Mouse (Mus musculus) hindbrain, embryonic 13.5 days (tissue): ENCODE measurements at regions not wholly inside any gene's neighbourhood (a gene's known extent, or its start where the extent isn't known, plus 50 kb on each side); places are given as distances from the start of the nearest gene placed in this dataset.
"Not testable (repeated sequence)": the region's sequence is repeated elsewhere in the genome, so short reads cannot be mapped to it uniquely, and the experiment has no call there.

Experiments
- ATAC-seq: fragments of 200-750 bp; cut with Nextera tagmentation; 2 replicates; pipeline ENCODE4 v1.8.0; 2017; ENCODE audit warnings: moderate TSS enrichment; ENCODE audit not compliant: low FRiP score
- H3K27ac ChIP-seq: fragments of 300-500 bp; sonication (generic); 2 replicates; pipeline ENCODE4 v1.5.1; 2015; ENCODE audit warnings: inconsistent platforms, mild to moderate bottlenecking, moderate library complexity
- H3K27me3 ChIP-seq: fragments of 300-500 bp; sonication (generic); 2 replicates; pipeline ENCODE4 v1.6.1; 2015; ENCODE audit warnings: mild to moderate bottlenecking, inconsistent platforms
- H3K36me3 ChIP-seq: fragments of 300-500 bp; sonication (generic); 2 replicates; pipeline ENCODE4 v1.6.1; 2015; ENCODE audit warnings: mild to moderate bottlenecking, inconsistent platforms
- H3K4me1 ChIP-seq: fragments of 300-500 bp; sonication (generic); replicated peaks from 2 replicates; pipeline ENCODE4 v1.6.1; 2015; ENCODE audit warnings: inconsistent platforms
- H3K4me2 ChIP-seq: fragments of 300-500 bp; sonication (generic); 2 replicates; pipeline ENCODE4 v1.6.1; 2015; ENCODE audit warnings: inconsistent platforms, mild to moderate bottlenecking, moderate library complexity
- H3K4me3 ChIP-seq: fragments of 300-500 bp; sonication (generic); 2 replicates; pipeline ENCODE4 v1.5.1; 2015; ENCODE audit warnings: mild to moderate bottlenecking, inconsistent platforms
- H3K9ac ChIP-seq: fragments of 300-500 bp; sonication (generic); 2 replicates; pipeline ENCODE4 v1.6.1; 2015; ENCODE audit warnings: mild to moderate bottlenecking, inconsistent platforms
- H3K9me3 ChIP-seq: fragments of 300-500 bp; sonication (generic); 2 replicates; pipeline ENCODE4 v1.6.1; 2016; ENCODE audit warnings: inconsistent platforms
- WGBS: fragments of 180-500 bp; shearing (Covaris S2); methylation state at CpG from one replicate; pipeline ENCODE4 v1.1.7; 2015; 5-methylcytosine and 5-hydroxymethylcytosine counted together

DNA sequence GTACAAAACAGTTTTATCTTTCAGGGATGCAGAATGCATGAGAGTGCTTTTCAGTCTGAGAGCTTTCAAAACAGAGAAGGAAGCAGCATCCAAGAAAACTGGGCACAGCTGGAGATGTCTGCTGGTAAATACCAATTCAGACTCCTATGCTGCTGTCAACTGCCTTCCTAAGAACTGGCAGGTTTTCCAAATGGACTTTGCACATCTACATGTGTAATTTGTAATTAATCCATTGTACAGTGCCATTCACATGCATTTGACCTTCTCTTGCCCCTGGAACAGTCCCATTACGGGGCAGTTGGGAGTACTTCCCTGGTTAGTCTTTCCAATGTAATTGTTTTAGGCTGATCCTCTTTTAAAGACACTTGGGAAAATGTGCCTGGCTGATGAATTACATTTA is 181.3 kb upstream of the Pfkp start:
- WGBS, result 35% methylated on average over 1 of the region's 1 CpGs
- H3K27ac ChIP-seq, result no peak overlapping the region
- H3K9me3 ChIP-seq, result no peaks in the 10 kb centered on the region
- no peaks in the 10 kb centered on the region for H3K36me3 ChIP-seq
- H3K4me2 ChIP-seq, result no peak overlapping the region
- ATAC-seq, result 0 out of 2 replicates have a peak, but pooled peaks have one; percentile 39
- no peaks in the 10 kb centered on the region for H3K27me3 ChIP-seq
- H3K4me1 ChIP-seq, result no peaks in the 10 kb centered on the region
- no peak overlapping the region for H3K4me3 ChIP-seq
- H3K9ac ChIP-seq, result no peak overlapping the region

DNA sequence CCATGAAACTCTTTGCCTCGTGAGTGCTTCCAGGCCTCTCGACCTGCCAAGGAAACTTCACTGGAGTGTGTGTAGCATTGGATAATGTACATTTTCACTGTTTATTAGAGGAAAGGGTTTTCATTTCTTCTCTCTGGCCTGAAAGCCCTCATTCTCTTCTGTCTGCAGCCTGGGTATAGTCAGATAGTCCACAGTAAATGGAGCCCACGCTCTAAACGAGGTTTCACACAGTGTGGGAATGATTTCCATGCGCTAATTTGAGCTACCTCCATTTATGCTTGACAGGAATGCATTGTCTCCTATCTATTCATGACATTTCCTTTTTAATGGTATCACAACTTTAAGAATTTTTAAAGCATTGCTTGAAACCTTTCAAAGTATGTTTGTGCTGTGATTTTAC is 180.8 kb upstream of the Pfkp start:
- no peak for ATAC-seq
- H3K9me3 ChIP-seq, result no peaks in the 10 kb centered on the region
- no peaks in the 10 kb centered on the region for H3K36me3 ChIP-seq
- no peak overlapping the region for H3K4me2 ChIP-seq
- no peak overlapping the region for H3K9ac ChIP-seq
- no peaks in the 10 kb centered on the region for H3K4me1 ChIP-seq
- H3K27ac ChIP-seq, result no peak overlapping the region
- no peaks in the 10 kb centered on the region for H3K27me3 ChIP-seq
- H3K4me3 ChIP-seq, result no peak overlapping the region
- WGBS, result 80% methylated on average over 5 of the region's 5 CpGs

DNA sequence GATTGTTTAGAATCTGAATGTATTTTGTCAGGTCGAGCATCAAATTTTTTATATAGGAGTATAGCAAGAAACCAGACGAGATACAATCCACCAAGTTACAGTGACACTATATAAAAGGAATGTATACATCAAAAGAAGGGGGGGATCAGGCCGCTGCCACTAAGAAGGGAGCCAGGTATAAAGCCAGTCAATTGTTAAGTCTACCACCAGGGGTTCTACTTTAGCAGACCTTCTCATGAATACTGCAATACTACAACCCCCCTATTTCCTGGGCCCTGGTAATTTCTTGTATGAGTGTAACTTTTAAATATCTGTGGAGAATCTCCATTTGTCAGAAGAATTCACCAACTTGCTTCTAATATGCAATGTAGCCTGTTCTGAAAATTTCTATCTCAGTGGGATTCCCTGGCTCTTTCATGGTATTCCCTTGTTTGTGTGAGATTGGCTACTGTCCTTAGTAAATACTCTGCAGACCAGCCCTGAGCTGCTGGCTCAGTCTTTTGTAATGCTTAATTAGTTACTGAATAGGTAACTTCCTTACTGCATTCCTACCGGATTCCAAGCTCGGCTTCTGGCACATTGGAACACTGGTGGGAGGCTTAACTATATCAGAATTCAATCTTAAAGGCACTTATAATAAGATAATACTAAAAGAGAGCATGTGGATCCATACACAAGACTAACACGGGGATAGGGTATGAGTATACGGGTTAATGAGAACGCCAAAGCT is 180.2 kb upstream of the Pfkp start:
- not testable (repeated sequence) for H3K36me3 ChIP-seq, ATAC-seq, H3K9me3 ChIP-seq, H3K27me3 ChIP-seq, H3K4me2 ChIP-seq, H3K4me1 ChIP-seq, H3K9ac ChIP-seq, H3K4me3 ChIP-seq, H3K27ac ChIP-seq
- WGBS, result 77% methylated on average over 8 of the region's 8 CpGs

DNA sequence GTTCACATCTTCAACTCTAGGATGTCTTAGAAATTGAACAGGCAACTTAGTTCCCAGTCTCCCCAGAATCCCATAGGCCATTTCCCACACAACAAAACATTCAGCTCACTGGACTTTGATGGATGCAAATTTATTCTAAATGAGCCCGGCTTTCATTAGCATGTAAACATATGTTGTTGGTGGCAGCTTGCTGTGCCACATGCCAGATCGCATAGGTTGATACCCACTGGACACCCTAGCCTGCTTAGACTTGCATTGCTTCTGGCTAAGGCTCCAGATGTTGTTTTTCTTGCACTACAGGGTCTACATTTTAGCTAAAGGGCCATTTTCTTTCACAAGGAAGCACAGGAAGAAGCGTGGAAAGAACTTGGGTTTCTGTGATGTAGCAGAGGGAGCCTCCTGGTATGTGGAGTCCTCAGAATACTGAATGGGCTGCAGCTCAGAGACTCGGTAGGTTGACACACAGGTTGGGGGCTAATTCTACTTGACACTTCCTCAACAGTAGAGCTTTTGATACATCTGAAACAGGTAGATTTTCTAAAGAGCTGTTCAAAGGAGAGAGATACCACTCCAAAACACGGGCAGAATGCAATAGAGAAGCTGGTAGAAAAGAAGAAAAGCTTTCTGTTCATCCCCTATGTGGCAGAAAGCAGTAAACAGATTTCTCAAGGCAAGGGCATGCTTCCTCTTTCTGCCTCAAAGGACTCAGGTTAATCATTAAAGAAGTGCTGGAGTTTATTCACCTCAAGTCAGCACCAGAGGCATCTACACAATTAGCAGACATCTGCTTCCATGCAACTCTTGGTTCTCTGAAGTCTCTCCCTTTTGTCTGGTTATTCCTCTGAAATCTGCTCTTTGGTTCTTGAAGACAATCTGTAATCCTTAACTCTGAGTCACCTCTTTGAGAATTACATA is 153.9 kb upstream of the Pfkp start:
- 45% methylated on average over 5 of the region's 5 CpGs for WGBS
- H3K9me3 ChIP-seq, result no peaks in the 10 kb centered on the region
- no peaks in the 10 kb centered on the region for H3K27me3 ChIP-seq
- no peak overlapping the region for H3K9ac ChIP-seq
- H3K4me2 ChIP-seq, result no peak overlapping the region
- ATAC-seq, result no peak
- H3K4me1 ChIP-seq, result 0 out of 2 replicates have a peak, but pooled peaks cover 5% of the 10 kb centered on the region
- no peak overlapping the region for H3K27ac ChIP-seq
- no peaks in the 10 kb centered on the region for H3K36me3 ChIP-seq
- H3K4me3 ChIP-seq, result no peak overlapping the region

DNA sequence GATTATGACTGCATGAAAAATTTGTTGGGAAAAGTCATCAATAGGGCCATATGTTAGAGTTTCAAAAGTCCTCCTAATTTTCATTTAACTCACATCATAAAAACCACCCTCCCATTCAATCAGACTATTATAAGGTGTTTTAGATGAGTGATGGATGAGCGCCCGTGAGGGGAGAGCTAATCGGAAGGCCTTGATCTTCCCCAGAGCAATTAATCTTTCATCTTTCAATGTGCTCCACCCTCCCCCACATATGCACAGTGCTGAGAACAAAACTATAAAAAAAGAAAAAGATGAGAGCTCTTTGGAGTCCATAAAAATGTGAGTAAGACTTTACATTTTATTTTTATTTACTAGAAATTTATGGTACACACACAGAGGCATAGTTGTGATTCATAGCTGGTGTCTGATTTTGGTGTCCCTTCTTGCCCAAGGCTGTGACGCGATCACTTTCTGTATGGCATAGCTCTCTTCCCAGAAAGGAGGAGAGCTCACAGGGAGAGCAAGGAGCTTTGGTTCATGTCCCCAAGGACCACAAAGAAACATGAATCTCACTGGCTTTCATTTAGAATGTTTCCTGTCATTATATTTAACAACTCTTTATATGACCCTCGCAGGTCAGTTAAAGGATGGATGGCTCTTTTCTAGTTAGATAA is 119.5 kb upstream of the Pfkp start:
- no peak overlapping the region for H3K4me3 ChIP-seq
- peak; percentile 66; the same call in 1 of the 2 replicates for ATAC-seq
- WGBS, result 41% methylated on average over 6 of the region's 6 CpGs

DNA sequence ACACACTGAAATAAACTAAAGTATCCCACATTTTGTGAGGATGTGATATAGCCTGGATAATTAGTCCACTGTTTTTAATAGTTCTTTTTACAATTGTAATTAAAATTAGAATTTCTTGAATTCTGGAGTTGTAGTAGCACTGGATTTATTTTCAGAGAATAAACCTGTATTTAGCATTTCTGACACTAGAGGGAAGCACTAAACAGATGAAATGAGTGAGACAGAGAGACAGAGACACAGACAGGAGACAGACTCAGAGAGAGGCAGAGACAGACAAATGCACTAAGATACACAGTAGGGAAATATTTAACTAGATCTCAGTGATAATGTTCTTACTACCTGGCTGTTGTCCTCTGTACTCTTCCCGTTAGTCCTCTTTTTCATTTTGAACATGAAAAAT is 108.6 kb upstream of the Pfkp start:
- WGBS, result 86% methylated on average over 1 of the region's 1 CpGs
- Histone ChIP-seq H3K27me3 (no peaks in the 10 kb centered on the region), H3K4me1 (no peaks in the 10 kb centered on the region), H3K36me3 (no peaks in the 10 kb centered on the region), H3K9me3 (no peaks in the 10 kb centered on the region), H3K9ac (no peak overlapping the region), H3K4me3 (no peak overlapping the region), H3K27ac (no peak overlapping the region), H3K4me2 (no peak overlapping the region)
- ATAC-seq, result 0 out of 2 replicates have a peak, but pooled peaks have one; percentile 13

More for the DNA sequence above, 119.5 kb upstream of the Pfkp start:
- Histone ChIP-seq H3K4me1 (peaks cover 7% of the 10 kb centered on the region), H3K36me3 (no peaks in the 10 kb centered on the region), H3K4me2 (no peak overlapping the region), H3K9me3 (no peaks in the 10 kb centered on the region), H3K9ac (no peak overlapping the region), H3K27ac (no peak overlapping the region), H3K27me3 (no peaks in the 10 kb centered on the region)

DNA sequence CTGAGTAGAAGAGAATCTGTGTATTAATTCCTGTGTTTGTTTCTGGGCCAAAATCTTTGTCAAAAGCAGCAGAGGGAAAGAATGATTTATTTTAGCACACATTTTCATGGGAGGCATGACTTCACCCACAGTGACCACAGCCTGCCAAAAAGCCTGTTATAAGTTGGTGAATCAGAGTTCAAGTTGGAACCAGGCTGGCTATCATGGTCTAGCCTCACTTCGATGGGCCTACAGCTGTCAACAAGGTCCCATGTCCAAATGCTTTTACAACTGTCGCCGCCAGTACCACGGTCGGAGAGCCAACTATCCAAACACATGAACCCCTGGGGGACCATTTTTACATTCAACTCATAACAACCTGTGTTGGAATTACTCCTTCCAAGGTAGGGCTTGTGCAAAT is 103.0 kb upstream of the Pfkp start:
- H3K4me3 ChIP-seq, result no peak overlapping the region
- H3K36me3 ChIP-seq, result no peaks in the 10 kb centered on the region
- WGBS, result 83% methylated on average over 5 of the region's 5 CpGs
- no peak overlapping the region for H3K27ac ChIP-seq
- H3K9me3 ChIP-seq, result no peaks in the 10 kb centered on the region
- H3K27me3 ChIP-seq, result no peaks in the 10 kb centered on the region
- H3K4me2 ChIP-seq, result no peak overlapping the region
- H3K9ac ChIP-seq, result no peak overlapping the region
- H3K4me1 ChIP-seq, result no peaks in the 10 kb centered on the region
- ATAC-seq, result no peak

DNA sequence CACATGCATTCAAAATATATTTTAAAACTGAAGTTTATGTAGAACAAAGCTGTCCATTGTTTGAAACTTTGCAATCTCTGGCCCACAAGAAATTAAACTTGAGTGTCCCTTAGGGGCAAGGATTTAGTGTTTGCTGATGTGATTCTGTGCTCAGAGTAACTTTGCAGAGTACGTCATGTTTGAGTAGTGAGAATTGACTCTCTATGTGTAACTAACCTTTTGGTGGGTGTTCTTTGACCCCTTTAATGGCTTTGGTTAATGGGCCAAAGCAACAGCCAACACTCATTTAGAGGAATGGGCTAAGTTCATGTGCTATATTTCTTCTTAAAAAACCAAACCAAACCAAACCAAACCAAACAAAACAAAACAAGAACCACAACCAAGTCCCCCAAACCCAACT is 102.6 kb upstream of the Pfkp start:
- no peak overlapping the region for H3K9ac ChIP-seq
- no peaks in the 10 kb centered on the region for H3K4me1 ChIP-seq
- no peaks in the 10 kb centered on the region for H3K9me3 ChIP-seq
- H3K27ac ChIP-seq, result no peak overlapping the region
- H3K36me3 ChIP-seq, result no peaks in the 10 kb centered on the region
- no peak overlapping the region for H3K4me3 ChIP-seq
- ATAC-seq, result no peak
- no peak overlapping the region for H3K4me2 ChIP-seq
- WGBS, result 71% methylated on average over 1 of the region's 1 CpGs
- no peaks in the 10 kb centered on the region for H3K27me3 ChIP-seq

DNA sequence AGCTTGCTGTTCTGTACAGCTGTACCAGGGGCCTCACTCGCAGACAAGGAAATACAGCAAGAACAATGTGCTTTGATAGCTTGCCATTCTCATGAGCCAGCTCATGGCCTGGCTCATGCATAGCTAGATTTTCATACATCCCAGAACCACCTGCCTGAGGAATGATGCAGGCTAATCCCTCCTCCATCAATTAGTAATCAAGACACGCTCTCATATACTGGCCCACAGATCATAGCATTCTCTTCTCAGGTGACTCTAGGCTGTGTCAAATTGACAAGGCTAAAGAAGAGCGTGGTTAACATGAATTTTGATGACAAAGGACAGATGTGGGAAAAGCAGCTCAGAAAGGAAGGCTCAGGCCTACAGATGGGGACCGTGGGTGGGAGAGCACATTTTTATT is 93.3 kb upstream of the Pfkp start:
- no peak overlapping the region for H3K4me2 ChIP-seq
- no peaks in the 10 kb centered on the region for H3K27me3 ChIP-seq
- no peak overlapping the region for H3K9ac ChIP-seq
- H3K4me3 ChIP-seq, result no peak overlapping the region
- H3K36me3 ChIP-seq, result no peaks in the 10 kb centered on the region
- 0 out of 2 replicates have a peak, but pooled peaks cover 4% of the 10 kb centered on the region for H3K4me1 ChIP-seq
- WGBS, result 81% methylated on average over 4 of the region's 4 CpGs
- no peak overlapping the region for H3K27ac ChIP-seq
- no peak for ATAC-seq
- H3K9me3 ChIP-seq, result no peaks in the 10 kb centered on the region

DNA sequence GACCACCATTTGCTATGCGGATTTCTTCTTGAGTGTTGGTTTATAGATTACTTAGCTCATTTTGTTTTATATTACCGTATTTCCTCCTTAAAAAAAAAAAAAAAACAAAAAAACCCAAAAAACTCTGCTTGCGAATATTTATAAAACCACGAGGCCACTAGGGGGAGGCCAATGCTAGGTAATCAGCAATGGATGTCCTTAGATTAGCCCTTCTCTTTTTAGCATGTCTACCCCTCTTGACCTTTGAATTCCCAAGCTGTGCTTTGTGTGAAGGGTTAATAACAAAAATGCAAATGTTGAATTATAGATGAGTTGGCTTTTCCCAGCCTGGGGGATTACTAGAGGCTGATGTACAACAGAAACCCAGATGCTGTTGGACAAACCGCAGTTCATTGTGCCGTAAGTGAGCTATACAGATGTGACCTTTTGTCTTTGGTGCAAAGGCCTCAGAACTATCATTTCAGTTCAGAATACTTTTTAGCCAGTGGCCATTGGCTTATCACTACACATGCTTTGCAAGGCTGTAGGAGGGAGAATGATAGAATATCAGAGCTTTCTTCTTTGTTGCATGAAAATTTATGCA is 88.5 kb upstream of the Pfkp start:
- 52% methylated on average over 6 of the region's 6 CpGs for WGBS

More for the DNA sequence above, 88.5 kb upstream of the Pfkp start:
- H3K4me3 ChIP-seq, result no peak overlapping the region
- H3K27me3 ChIP-seq, result no peaks in the 10 kb centered on the region
- no peaks in the 10 kb centered on the region for H3K9me3 ChIP-seq
- no peak overlapping the region for H3K9ac ChIP-seq
- no peak for ATAC-seq
- H3K36me3 ChIP-seq, result no peaks in the 10 kb centered on the region
- H3K27ac ChIP-seq, result no peak overlapping the region
- H3K4me1 ChIP-seq, result 0 out of 2 replicates have a peak, but pooled peaks cover 4% of the 10 kb centered on the region
- H3K4me2 ChIP-seq, result no peak overlapping the region
